Mouse (Mus musculus): Measurements from ENCODE around the gene Nkain4. TPM values are rescaled to one million over a fixed set of nuclear protein-coding genes. Genes with fewer than 3 reads are reported as not detected.

The Nkain4 gene
- polyA plus RNA-seq, 1 experiment from 2014 or later = 2.4 TPM

- no peak; the same call in 1 of the 2 replicates for ATAC-seq
- no peaks in the 10 kb centered on the region for H3K27me3 ChIP-seq (replicated peaks)
- no peak overlapping the region for H3K4me2 ChIP-seq
- no peak overlapping the region for H3K9ac ChIP-seq
- no peaks in the 10 kb centered on the region for H3K9me3 ChIP-seq (replicated peaks)
- H3K4me3 ChIP-seq = no peak overlapping the region
- H3K27ac ChIP-seq = no peak overlapping the region
- H3K36me3 ChIP-seq = no peaks in the 10 kb centered on the region
- H3K4me1 ChIP-seq = no peaks in the 10 kb centered on the region
- 58% methylated on average over 1 of the region's 1 CpGs for WGBS (ENCODE audit: insufficient replicate concordance)
Measured at GRCm38 (mm10) chr2:180932418-180932817, 22.1 kb downstream of the Nkain4 start.

GRCm38 (mm10) chr2:180928723-180929122 lies 25.8 kb downstream of the Nkain4 start, which contains the start of gene Birc7:
Gene Birc7, plus strand, starts transcription at chr2:180929023.
- no peaks in the 10 kb centered on the region for H3K36me3 ChIP-seq
- no peak for ATAC-seq
- H3K9me3 ChIP-seq (replicated peaks) = no peaks in the 10 kb centered on the region
- H3K9ac ChIP-seq = no peak within 1 kb of the TSS
- no peak within 1 kb of the TSS for H3K27ac ChIP-seq
- 56% methylated on average over 4 of the region's 4 CpGs for WGBS (ENCODE audit: insufficient replicate concordance)
- no peak within 1 kb of the TSS for H3K4me3 ChIP-seq
- H3K4me1 ChIP-seq = no peaks in the 10 kb centered on the region
- no peak within 1 kb of the TSS for H3K4me2 ChIP-seq
- H3K27me3 ChIP-seq (replicated peaks) = peaks cover 8% of the 10 kb centered on the region

- WGBS (ENCODE audit: insufficient replicate concordance) = 6% methylated on average over 4 of the region's 4 CpGs
- H3K27ac ChIP-seq = no peak overlapping the region
- no peak overlapping the region for H3K4me2 ChIP-seq
- no peaks in the 10 kb centered on the region for H3K9me3 ChIP-seq (replicated peaks)
- ATAC-seq = no peak
- H3K9ac ChIP-seq = no peak overlapping the region
- H3K4me3 ChIP-seq = no peak overlapping the region
- H3K4me1 ChIP-seq = peaks cover 5% of the 10 kb centered on the region
- H3K27me3 ChIP-seq (replicated peaks) = peaks cover 13% of the 10 kb centered on the region
- H3K36me3 ChIP-seq = no peaks in the 10 kb centered on the region
Measured at GRCm38 (mm10) chr2:180925176-180925575, 29.3 kb downstream of the Nkain4 start.

- Histone ChIP-seq H3K36me3 (peaks cover 15% of the 10 kb centered on the region), H3K27ac (no peak overlapping the region), H3K9ac (no peak overlapping the region), H3K4me1 (peaks cover 28% of the 10 kb centered on the region), H3K4me3 (no peak overlapping the region), H3K9me3 (replicated peaks) (no peaks in the 10 kb centered on the region), H3K27me3 (replicated peaks) (peaks cover 13% of the 10 kb centered on the region), H3K4me2 (no peak overlapping the region)
- 80% methylated on average over 6 of the region's 6 CpGs for WGBS (ENCODE audit: insufficient replicate concordance)
- ATAC-seq = no peak
Measured at GRCm38 (mm10) chr2:180922739-180923138, 31.8 kb downstream of the Nkain4 start.

- peak within 1 kb of the TSS; percentile 98 for H3K9ac ChIP-seq
- WGBS (ENCODE audit: insufficient replicate concordance) = under 1% methylated on average over 54 of the region's 56 CpGs
- H3K4me2 ChIP-seq = peak within 1 kb of the TSS; percentile 80
- peak; percentile 94 for ATAC-seq
- H3K4me3 ChIP-seq = peak within 1 kb of the TSS; percentile 100
- peaks cover 13% of the 10 kb centered on the region for H3K27me3 ChIP-seq (replicated peaks)
- H3K9me3 ChIP-seq (replicated peaks) = no peaks in the 10 kb centered on the region
- peaks cover 34% of the 10 kb centered on the region for H3K36me3 ChIP-seq
- H3K4me1 ChIP-seq = peaks cover 44% of the 10 kb centered on the region
- H3K27ac ChIP-seq = peak within 1 kb of the TSS; percentile 87
Measured at GRCm38 (mm10) chr2:180920810-180921400, 33.6 kb downstream of the Nkain4 start, which contains the start of gene Ythdf1. Gene Ythdf1, minus strand, starts transcription at chr2:180920949.

GRCm38 (mm10) chr2:180919913-180920809 lies 34.3 kb downstream of the Nkain4 start:
- H3K4me3 ChIP-seq = peak overlapping the region; percentile 100

GRCm38 (mm10) chr2:180915886-180916433 lies 38.5 kb downstream of the Nkain4 start:
- H3K4me2 ChIP-seq = no peak overlapping the region
- H3K27ac ChIP-seq = no peak overlapping the region
- H3K4me1 ChIP-seq = peaks cover 48% of the 10 kb centered on the region
- H3K36me3 ChIP-seq = peaks cover 82% of the 10 kb centered on the region
- ATAC-seq = no peak
- no peak overlapping the region for H3K9ac ChIP-seq
- no peaks in the 10 kb centered on the region for H3K9me3 ChIP-seq (replicated peaks)
- H3K4me3 ChIP-seq = no peak overlapping the region
- H3K27me3 ChIP-seq (replicated peaks) = no peaks in the 10 kb centered on the region
- 72% methylated on average over 3 of the region's 3 CpGs for WGBS (ENCODE audit: insufficient replicate concordance)

More at GRCm38 (mm10) chr2:180919913-180920809, 34.3 kb downstream of the Nkain4 start:
- Histone ChIP-seq H3K4me1 (peaks cover 51% of the 10 kb centered on the region), H3K27ac (peak overlapping the region; percentile 87), H3K9me3 (replicated peaks) (no peaks in the 10 kb centered on the region), H3K4me2 (peak overlapping the region; percentile 80), H3K27me3 (replicated peaks) (peaks cover 13% of the 10 kb centered on the region), H3K36me3 (peaks cover 41% of the 10 kb centered on the region), H3K9ac (peak overlapping the region; percentile 98)
- 2% methylated on average over 61 of the region's 61 CpGs for WGBS (ENCODE audit: insufficient replicate concordance)
- ATAC-seq = peak; percentile 4; the same call in 1 of the 2 replicates

GRCm38 (mm10) chr2:180910928-180911327 lies 43.6 kb downstream of the Nkain4 start:
- no peaks in the 10 kb centered on the region for H3K9me3 ChIP-seq (replicated peaks)
- WGBS (ENCODE audit: insufficient replicate concordance) = 91% methylated on average over 12 of the region's 12 CpGs
- H3K36me3 ChIP-seq = peaks cover 90% of the 10 kb centered on the region
- H3K27me3 ChIP-seq (replicated peaks) = no peaks in the 10 kb centered on the region
- no peak overlapping the region for H3K27ac ChIP-seq
- H3K9ac ChIP-seq = no peak overlapping the region
- H3K4me2 ChIP-seq = no peak overlapping the region
- H3K4me1 ChIP-seq = peaks cover 22% of the 10 kb centered on the region
- ATAC-seq = peak; percentile 13; the same call in 1 of the 2 replicates
- H3K4me3 ChIP-seq = no peak overlapping the region

- ATAC-seq = no peak
- 73% methylated on average over 5 of the region's 5 CpGs for WGBS (ENCODE audit: insufficient replicate concordance)
- H3K27ac ChIP-seq = no peak overlapping the region
Measured at GRCm38 (mm10) chr2:180905556-180906221, 48.8 kb downstream of the Nkain4 start.

GRCm38 (mm10) chr2:180904435-180905208 lies 49.9 kb downstream of the Nkain4 start:
- Histone ChIP-seq H3K9me3 (replicated peaks) (no peaks in the 10 kb centered on the region), H3K4me2 (no peak overlapping the region), H3K36me3 (peaks cover 56% of the 10 kb centered on the region), H3K27ac (no peak overlapping the region), H3K4me3 (no peak overlapping the region), H3K4me1 (peaks cover 29% of the 10 kb centered on the region), H3K9ac (no peak overlapping the region), H3K27me3 (replicated peaks) (no peaks in the 10 kb centered on the region)
- WGBS (ENCODE audit: insufficient replicate concordance) = 90% methylated on average over 18 of the region's 18 CpGs
- ATAC-seq = no peak

More at GRCm38 (mm10) chr2:180905556-180906221, 48.8 kb downstream of the Nkain4 start:
- Histone ChIP-seq H3K4me2 (no peak overlapping the region), H3K27me3 (replicated peaks) (no peaks in the 10 kb centered on the region), H3K9ac (no peak overlapping the region), H3K4me1 (peaks cover 29% of the 10 kb centered on the region), H3K4me3 (no peak overlapping the region), H3K9me3 (replicated peaks) (no peaks in the 10 kb centered on the region), H3K36me3 (peaks cover 66% of the 10 kb centered on the region)

- Histone ChIP-seq H3K9me3 (replicated peaks) (no peaks in the 10 kb centered on the region), H3K9ac (no peak overlapping the region), H3K4me3 (no peak overlapping the region), H3K4me2 (no peak overlapping the region), H3K27ac (no peak overlapping the region), H3K36me3 (peaks cover 38% of the 10 kb centered on the region), H3K27me3 (replicated peaks) (peaks cover 19% of the 10 kb centered on the region), H3K4me1 (peaks cover 26% of the 10 kb centered on the region)
- ATAC-seq = no peak
- WGBS (ENCODE audit: insufficient replicate concordance) = 47% methylated on average over 2 of the region's 2 CpGs
Measured at GRCm38 (mm10) chr2:180902086-180902485, 52.4 kb downstream of the Nkain4 start.
